Mouse (Mus musculus) CD4-positive helper T cell, adult 2 months (primary cell): ENCODE data around the gene St6galnac3.

ENCODE experiments used
- DNase-seq: peaks from one replicate; pipeline ENCODE4 v3.0.0-alpha.2; 2012; ENCODE audit warnings: low read depth, missing footprints, low spot score

Gene St6galnac3

DNA sequence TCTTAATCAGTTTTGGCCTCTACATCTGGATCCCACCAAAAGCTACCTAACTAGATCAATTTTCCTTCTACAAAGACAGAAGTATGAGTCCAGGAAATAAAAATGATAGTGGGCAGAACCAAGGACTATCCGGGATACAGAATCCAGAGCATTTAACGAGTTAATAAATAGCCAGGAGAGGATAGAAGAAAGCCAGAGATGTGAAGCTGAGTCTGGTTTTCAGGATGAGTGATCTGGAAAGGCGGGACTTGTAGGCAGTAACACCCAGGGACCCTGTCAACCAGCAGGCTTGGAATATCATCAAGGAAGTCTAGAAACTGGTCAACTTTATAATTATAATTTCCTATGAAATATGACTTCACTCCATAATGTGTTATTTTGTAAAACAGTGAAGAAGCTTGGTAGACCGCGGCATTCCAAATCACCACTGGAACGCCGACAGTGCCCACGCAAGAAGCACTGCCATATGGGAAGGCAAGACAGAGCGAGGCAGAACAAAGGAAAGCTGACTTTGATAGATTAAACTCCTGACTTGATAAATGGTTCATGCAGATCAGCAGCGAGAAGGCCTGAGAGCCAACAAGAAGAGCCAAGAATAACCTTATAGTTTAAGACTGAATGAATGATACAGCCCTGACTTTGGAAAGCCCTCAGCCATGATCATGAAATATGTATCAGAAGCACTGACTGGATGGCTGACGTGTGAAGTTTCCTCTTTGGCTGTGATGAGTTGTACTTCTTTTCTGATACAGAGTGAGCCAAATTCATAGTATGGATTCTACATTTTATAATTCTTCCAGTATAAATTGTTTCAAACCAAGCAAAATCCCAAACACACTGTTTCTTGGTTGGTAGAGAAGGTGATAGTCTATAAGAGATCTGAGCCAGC is 252.1 kb downstream of the St6galnac3 start:
- no peak for DNase-seq

DNA sequence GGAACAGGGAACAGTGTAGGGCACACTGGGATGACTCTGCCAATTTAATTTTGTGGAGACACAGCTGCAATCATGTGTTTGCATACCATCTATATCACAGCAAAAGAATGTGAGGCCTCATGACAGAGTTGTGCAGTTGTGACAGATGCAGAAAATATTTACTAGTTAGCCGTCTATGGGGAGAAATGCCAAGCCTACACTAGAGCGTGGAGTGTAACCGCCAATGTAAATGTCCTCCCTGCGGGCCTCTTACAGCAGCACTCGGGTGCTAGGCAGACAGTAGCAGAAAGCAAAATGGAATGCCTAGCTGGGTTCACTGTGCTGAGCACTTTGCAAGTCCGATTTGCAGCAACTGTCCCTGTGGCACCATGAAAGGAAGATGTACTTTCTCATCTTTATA is 261.1 kb downstream of the St6galnac3 start:
- DNase-seq = no peak

DNA sequence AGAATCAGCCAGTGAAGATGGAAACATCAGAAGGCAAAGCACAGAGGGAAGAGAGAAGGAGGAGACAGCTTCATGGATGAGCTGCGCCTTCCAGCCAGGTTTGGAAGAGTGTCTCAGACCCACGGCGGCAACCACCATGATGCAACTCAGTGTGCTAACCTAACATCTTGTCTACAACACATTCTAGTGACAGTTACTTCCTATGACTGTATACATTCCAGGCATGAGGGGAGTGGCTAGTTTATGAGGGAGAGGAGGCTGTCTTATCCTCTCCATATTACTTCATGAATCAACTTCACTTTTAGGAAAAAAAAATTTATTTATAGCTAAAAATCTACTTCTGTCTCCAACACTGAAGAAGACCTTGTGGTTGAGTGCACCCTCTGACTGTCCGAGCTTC is 264.8 kb downstream of the St6galnac3 start:
- no peak for DNase-seq

DNA sequence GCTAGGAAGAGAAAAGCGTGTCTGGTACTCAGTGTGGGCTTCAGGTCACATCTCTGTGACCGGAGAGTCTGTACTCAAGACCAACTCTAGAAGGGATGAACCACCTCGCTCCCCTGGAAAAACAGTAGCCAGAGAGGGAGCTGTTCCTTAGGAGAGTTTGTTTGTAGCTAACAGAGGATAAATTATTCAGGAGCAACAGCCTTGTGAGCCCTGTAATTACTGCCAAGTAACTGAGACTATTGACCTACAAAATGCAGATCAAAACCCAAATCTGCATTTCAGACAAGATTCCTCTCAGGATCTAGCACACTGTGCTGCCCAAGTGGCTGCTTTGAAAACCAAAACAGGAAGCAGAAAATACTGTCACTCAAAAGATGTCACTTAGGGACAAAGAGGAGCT is 266.4 kb downstream of the St6galnac3 start:
- DNase-seq = no peak

DNA sequence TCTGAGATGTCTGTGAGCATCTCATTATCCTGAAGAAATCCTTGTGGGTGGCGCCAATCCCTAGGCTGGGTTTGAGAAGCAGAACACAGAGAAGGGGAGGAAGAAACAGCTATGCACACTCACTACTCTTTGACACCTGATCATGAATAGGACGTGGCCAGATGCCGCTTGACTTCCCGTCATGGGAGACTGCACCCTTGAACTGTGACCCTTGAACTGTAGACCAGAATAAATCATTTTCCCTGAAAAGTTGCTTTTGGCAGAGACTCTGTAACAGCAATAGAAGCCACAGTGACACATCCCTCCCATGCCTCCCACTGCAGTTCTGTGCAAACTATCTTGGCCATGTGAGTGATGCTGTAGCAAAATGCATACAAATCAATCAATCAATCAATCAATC is 267.3 kb downstream of the St6galnac3 start:
- DNase-seq = no peak

DNA sequence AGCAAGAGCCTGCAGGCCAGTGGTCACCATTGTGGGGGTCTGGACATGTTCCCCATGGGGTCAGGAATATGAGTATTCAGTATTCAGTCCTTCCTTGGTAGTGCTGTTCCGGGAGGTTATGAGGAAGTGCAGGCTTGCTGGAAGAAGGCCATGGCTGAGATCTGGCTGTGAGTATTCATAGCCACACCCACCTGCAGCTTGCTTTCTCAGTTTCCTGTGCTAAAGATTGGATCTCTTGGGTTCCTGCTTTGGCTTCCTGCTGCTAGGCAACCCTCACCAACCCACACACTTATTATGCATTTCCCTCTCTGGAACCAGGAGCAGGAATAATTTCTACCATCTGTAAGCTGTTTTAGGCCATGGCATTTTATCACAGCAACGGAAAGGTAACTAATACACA is 267.8 kb downstream of the St6galnac3 start:
- DNase-seq = no peak

DNA sequence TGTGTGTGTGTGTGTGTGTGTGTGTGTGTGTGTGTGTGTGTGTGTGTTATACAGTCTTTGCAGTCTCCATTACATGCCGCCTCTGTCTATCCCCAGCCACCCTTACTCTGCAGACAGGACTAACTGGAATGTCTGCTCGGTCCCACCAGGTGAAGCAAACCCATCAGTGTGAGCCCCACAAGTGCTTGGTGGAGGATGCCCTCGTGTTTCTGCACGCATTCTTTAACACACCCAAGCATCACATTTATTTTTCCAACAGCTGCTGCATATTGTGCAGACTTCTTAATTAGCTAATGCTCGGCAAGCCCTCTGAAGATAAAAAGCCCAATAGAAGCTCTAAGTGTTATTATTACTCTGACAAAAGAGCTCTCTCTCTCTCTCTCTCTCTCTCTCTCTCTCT is 268.7 kb downstream of the St6galnac3 start:
- DNase-seq = no peak

DNA sequence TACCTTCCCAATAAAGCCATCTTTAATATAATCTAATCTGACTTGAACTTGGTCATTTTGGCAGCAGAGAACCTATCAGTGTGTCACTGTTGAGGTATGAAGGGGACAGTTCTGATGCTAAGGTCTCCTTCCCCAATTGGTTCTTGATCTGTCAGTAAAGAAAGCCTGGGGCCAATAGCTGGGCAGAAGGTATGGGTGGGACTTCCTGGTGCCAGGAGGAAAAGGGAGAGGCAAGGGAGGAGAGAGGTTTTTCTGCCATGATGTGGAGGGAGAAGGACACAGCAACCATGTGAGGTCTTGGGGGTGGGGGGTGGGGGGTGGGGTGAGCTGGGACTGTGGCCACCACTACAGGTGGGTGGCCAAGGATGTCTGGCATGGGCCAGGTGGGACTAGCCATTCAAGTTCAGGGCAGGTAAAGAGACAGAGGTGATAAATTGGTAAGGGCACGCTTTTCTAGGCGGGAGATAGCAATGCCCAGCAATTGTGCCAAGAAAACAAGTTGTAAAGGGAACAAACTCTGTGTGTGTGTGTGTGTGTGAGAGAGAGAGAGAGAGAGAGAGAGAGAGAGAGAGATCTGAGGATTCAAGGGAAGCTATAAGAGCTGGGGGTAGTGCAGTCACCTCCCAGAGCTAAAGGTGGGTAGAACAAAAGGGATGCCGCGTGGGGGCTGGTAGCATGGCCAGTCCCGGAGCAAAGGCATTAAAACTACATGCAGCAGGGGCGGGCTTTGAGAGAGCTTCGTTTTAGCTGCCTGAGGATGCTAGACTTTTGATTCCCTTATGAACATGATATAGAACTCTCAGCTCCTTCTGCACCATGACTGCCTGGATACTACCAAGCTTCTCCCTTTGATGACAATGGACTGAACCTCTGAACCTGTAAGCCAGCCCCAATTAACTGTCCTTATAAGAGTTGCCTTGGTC is 271.6 kb downstream of the St6galnac3 start:
- DNase-seq = no peak

DNA sequence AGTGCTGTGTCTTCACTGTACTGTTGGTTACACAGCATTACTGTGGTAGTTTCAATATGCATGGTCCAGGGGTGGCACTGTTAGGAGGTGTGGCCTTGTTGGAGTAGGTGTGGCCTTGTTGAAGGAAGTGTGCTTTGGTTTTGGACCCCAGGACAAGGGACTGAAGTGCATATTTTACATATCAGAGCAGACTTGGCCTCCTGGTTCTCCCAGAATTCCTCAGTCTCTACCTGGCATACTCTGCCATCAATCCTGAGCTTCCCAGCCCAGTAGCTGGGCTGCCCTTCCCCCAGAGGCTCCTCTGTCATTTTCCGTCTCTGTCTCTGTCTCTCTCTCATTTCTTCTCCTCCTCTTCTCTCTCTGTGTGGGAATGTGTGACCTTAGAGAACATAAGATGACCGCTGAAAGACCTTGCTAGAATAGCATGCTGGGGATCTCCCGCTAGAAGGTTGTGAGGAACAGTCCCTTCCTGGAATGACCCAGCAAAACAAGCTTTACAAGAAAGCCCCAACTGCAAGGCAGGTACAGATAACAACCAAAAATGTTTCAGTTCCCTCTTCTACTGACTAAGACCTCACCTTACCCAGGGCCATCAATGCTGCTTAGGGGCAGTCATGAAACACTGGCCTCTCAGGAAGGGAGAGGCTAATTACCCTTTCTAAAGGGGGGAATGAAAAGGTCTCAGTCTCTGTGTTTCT is 272.5 kb downstream of the St6galnac3 start:
- DNase-seq = no peak

DNA sequence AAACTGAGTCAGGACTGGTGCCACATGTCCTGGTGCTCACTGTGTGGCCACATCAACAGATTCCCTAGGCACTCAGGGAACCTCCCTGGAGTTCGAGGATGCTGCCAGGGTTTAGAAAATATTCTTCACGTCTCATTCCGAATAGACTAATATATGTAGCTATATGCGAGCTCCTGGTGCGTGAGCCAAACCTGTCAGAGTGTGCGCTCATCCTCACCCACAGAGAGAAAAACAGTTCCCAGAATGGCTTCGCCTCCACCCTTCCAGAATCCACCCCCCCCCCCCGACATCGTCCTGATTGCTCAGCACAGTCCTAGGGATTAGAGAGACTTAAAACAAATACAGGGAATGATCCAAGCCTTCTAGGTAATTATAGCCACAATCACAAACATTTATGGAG is 283.6 kb downstream of the St6galnac3 start:
- DNase-seq = no peak

DNA sequence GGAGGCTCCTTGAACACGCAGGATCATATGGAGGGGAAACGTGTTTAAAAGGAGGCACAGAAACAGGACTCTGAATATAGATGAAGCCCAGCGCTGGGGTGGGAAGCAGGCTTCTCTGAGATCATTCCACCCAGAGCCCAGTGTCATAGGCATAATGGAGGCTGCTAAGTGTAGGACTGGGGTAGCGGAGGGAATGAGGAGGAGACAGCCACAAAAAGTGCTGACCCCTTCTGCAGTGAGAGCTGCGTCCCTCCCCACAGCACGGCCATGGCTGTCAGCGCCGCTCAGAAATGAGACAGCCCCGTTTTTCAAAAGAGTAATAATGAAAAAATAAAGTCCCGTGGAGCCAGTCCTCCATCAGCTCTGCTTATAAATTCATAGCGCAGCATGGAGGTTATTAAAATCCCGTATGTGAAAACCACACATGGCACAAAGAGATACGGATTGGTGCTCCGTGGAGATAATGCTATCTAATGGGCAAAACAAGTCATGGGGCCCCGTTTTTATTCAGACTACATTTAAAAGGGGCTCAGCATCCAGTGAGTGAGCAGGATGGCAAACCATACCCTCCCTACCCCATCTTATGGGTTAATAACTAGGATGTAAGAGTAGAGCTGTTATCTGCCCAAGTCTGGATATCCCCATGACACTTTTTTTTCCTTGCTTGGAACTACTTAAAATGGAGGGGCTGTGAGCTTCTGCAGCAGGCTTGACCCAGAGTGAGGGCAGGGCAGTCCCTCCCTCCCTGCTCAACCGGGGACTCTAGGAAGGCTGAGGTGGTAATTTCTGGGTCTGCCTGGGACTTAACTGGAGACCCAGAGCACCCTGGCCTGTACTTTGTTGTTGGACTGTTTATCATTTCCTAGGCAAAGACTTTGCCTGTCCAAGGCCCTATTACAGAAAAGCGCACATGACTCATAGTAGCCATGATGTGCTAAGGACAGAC is 288.6 kb downstream of the St6galnac3 start:
- DNase-seq = no peak

DNA sequence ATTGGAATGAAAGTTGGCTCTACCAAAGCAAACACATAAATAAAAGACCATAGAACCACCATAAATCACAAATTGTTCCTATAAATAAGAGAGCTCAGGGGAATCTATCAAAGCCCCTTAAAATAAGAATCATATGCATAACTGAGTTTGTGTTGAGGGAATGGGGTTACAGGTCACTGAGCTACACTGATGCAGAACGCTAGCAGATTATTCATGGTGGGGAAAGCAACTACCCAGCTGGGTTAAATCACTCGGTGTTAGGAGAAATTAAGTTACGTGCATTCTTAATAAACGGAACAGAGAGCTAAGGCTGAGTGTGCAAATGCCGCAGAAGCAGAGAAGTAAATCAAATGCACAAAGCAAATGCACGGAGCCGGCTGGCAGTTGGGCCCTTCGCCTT is 292.0 kb downstream of the St6galnac3 start:
- DNase-seq = no peak

DNA sequence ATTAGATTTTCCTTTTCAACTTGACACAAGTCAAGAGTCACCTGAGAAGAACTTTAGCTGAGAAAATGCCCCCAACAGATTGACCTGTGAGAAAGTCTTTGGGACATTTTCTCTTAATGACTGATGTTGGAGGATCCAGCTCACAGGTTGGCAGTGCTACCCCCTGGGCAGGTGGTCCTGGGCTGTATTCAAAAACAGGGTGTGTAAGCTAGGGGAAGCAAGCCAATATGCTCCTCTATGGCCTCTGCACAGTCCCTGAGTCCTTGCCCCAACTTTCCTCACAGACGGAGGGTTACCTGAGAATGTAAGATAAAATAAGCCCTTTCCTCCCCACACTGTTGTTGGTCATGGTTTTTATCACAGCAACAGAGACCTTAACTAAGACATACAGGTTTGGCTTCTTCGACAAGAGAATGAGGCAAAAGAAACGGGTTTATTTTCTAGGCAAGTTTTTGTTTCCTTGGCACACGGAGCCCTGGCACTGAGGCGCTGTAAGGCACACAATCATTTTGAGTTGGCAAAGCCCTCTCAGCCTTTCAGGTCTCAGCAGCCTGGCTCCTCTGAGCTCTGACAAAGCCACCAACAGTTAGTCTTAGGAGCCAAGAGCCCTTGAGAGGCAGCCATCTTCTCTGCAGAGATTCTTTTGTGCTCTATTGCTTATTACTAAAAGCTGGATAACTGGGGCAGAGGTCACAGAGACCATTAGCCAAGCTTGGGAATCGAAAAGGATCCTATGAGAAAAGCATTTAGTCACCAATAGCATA is 292.7 kb downstream of the St6galnac3 start:
- no peak for DNase-seq

DNA sequence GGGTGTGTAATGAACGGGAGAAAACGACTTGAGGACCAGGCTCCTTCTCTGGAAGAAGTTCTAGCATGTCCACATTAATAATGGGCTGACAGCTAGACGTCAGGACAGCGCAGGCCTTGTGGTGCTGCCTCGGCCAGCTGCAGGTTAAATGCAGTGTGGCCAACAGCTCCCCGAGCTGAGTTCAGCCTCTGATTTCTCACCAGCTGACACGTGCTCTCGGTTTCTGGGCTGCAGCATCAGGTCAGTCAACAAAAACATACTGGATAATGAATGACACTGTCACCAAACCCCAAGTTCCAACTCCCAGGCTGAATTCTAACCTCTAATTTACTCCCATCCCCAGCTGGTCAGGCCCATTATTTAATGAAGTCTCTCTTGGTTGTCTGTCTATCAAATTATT is 295.1 kb downstream of the St6galnac3 start:
- no peak for DNase-seq

DNA sequence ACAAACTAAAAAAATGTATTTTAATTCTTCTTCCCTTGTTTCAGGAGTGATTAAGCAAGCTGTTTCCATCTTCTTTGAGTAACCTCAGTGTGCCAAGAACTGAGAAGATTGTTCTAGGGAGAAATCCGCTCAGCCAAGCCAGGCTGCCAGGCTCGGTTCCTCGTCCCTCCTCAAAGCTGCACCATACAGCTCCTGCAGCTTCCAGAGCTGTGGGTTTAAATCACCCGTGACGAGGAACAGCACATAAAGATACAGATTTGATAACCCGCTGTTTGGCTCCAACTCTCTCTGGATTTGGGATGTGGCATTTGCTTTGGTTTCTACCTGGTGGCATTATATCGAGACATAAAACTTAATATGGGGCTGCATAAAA is 303.1 kb downstream of the St6galnac3 start:
- no peak for DNase-seq

DNA sequence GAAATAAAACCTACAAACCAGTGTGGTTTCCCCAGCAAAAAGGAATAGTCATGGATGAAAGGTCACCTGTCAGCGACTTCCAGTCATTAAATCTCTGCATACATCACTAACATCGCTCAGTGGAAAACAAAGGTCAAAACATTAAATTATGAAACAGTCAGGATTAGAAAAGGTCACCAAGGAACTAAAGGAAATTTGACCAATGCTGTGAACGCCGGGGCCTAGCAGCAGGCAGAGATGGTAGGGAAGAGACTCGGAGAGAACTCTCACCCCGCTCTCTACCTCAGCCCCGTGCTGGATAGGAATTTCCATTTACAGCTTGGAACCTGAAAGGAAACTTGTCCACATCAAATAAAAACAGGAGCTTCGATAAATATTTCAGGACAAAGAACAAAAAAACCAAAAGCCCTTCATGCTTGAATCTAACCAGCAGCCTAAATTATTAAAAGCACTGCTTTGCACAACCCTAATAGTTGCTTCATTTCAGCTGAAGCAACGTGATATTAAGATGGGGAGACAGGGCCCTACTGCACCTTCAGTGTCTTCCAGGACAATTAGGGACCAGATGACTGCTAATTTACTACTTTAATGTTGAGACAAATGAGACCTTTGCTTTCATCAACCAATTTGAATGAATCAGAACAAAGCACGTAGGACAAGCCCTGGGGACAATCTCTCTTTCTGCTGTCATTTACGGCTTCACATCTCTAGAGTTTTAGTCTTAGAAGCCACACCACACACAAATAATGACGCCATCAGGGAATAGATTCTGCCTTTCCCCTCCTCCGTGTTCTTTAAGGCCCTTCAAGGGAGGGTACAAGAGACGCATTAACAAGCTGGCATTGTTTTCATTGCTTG is 303.7 kb downstream of the St6galnac3 start:
- DNase-seq = no peak

DNA sequence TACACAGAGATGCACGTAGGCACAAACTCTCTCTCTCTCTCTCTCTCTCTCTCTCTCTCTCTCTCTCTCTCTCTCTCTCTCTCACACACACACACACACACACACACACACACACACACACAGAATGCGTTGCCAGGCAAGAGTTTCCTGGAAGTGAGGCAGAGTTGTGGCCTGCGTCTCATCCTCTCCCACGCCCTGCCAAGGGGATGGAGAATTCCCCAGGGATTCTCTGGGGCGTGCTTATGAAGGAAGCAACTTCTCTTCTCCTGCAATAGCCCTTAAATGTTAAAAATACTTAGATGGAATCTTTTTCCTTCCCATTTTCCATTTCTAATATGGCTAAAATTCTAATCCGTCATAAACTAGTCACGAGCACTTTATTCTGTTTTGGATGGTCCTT is 305.6 kb downstream of the St6galnac3 start:
- no peak for DNase-seq

DNA sequence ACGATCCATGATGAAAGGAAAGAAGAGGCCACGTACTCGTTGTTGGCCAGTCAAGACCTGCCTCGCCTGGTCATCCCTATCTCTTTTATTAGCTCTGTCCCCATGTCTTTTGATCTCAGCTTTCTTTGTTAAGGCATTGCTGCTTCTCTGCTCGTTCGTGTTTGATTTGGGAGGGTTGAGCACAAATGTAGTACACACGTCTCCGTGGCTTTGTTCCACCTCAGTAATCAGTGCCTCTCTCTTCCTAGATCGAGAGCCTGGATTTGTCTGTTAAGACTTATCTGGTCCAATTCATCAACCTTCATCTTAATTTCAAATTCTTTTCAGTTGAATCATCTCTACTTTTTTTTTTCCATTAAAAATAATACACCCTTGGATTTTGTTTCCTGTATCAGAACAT is 308.0 kb downstream of the St6galnac3 start:
- no peak for DNase-seq

DNA sequence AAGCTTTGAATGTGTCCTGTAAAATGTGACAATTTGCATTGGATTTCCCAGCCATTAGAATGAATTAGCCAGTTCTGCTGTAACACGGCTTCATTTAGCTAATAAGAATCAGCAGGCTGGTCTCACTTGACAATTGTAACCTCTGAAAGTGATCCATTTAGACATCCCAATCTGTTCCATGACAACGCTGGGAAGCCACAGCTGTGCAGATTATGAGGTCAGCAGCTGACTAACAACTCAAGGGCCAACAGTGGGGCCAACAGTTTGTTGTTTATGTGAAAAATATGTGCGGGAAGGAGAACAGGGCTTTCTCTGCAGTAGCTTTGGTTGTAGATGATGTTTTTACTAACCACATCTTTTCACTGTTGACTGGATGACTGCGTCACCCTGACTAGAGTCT is 308.6 kb downstream of the St6galnac3 start:
- DNase-seq = no peak
